Mouse (Mus musculus): ENCODE measurements around the gene Zfp457.
"Not testable (repeated sequence)": the region's sequence is repeated elsewhere in the genome, so short reads cannot be mapped to it uniquely, and the experiment has no call there.

Gene Zfp457

DNA sequence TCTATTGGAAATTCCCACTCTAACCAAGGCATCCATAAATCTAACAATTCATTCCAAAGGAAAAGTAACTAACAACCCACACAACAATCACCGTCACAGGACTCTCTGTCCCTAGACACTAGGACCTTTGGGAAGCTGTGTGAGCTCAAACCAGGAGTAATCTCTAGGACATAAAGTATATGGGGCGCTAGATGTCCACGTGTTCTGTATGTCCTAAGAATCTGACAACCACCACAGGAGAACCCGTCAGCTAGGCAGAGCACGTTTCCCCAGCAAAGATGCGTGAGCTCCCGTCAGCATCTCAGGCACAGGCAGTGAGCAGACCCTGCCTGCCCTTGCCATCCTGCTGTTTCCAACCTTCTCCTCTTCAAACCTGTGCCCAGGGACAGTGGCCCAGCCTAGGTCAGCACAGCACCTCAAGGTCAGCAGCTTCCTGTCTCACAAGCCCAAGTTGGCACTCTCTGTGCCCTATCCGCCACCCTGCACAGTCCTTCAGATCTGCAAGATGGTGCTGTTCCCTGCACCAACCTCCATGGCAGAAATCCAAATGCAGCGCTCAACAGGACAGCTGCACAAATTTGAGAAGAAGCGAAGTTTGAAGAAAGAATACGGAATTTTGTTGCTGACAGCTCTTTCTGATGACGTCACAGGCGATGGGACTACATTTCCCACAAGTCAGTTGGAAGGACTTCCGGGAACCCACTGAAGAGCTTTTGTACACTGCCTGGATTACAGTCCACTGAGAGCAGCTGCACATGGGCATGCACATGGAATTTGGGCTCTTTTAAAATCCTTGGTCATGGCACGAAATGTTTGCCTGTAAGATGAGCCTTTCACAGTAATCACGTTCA lies at the start of gene Zfp457:
TSS of gene Zfp457 (minus strand) at position 664 of the 851 bp plus-strand sequence.
- Histone ChIP-seq H3K27me3 (ENCODE audit: control insufficient read depth, insufficient read depth, low read length, poor library complexity, severe bottlenecking) (no peaks in the 10 kb centered on the region), H3K36me3 (ENCODE audit: control insufficient read depth, insufficient read depth, low read length, poor library complexity, severe bottlenecking) (no peaks in the 10 kb centered on the region)
- peak; percentile 91 for DNase-seq (ENCODE audit: low read depth, low spot score)

DNA sequence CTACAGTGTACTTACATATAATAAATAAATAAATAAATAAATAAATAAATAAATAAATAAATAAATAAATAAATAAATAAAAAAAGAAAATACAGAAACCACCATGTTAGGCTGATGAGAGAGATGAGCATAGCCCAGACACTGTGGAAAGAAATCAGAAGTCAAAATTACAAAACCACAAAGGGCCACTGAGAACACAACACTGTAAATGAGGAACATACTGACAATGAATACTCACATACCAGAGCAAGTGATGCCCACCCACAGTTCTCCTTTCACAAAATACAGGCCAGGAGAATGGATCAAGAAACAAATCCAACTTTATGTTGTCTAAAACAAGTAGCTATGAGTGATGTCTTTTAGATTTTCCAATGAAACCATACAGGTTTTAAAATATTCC lies 45.6 kb upstream of the Zfp457 start:
- DNase-seq (ENCODE audit: low read depth, low spot score): no peak
- H3K36me3 ChIP-seq (ENCODE audit: control insufficient read depth, insufficient read depth, low read length, poor library complexity, severe bottlenecking): no peaks in the 10 kb centered on the region

DNA sequence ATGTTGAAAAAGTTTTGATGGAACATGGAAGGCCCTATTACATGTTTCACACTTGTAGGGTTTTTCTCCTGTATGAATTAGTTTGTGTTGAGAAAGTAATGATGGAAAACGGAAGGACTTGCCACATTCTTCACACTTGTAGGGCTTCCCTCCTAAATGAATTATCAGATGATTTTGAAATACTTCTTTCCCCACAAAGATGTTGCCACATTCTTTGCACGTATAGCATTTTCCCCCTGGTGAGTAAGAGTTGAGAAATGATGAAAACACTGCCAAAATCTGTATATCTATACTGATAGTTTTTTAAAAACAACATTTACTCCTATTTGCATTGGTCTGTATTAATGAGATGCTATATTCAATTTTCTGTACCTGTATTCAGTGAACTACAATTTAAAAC lies 37.1 kb upstream of the Zfp457 start:
- no peaks in the 10 kb centered on the region for H3K27me3 ChIP-seq (ENCODE audit: control insufficient read depth, insufficient read depth, low read length, poor library complexity, severe bottlenecking)
- DNase-seq (ENCODE audit: low read depth, low spot score): no peak
- peaks cover 11% of the 10 kb centered on the region for H3K36me3 ChIP-seq (ENCODE audit: control insufficient read depth, insufficient read depth, low read length, poor library complexity, severe bottlenecking)

More for the DNA sequence above, 45.6 kb upstream of the Zfp457 start:
- no peaks in the 10 kb centered on the region for H3K27me3 ChIP-seq (ENCODE audit: control insufficient read depth, insufficient read depth, low read length, poor library complexity, severe bottlenecking)

DNA sequence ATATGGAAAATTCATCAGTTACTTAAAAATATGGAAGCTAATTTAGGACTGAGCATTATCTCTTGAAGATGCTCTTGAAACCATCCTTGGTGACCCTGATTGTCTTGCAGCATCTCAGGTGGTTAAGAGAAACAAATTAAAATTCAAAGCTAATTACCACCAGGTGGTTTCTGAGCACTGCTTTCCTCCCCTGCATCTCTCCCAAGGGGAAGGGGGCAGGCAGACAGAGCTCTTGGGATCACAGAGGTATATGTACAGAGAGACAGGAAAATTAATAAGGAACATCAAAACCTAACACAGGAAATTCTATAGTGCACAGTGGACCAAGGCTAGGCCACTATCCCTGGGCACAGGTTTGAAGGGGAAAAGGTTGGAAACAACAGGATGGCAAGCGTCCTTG lies 26.6 kb upstream of the Zfp457 start:
- Histone ChIP-seq H3K36me3 (ENCODE audit: control insufficient read depth, insufficient read depth, low read length, poor library complexity, severe bottlenecking) (no peaks in the 10 kb centered on the region), H3K27me3 (ENCODE audit: control insufficient read depth, insufficient read depth, low read length, poor library complexity, severe bottlenecking) (no peaks in the 10 kb centered on the region)
- peak; percentile 6 for DNase-seq (ENCODE audit: low read depth, low spot score)

DNA sequence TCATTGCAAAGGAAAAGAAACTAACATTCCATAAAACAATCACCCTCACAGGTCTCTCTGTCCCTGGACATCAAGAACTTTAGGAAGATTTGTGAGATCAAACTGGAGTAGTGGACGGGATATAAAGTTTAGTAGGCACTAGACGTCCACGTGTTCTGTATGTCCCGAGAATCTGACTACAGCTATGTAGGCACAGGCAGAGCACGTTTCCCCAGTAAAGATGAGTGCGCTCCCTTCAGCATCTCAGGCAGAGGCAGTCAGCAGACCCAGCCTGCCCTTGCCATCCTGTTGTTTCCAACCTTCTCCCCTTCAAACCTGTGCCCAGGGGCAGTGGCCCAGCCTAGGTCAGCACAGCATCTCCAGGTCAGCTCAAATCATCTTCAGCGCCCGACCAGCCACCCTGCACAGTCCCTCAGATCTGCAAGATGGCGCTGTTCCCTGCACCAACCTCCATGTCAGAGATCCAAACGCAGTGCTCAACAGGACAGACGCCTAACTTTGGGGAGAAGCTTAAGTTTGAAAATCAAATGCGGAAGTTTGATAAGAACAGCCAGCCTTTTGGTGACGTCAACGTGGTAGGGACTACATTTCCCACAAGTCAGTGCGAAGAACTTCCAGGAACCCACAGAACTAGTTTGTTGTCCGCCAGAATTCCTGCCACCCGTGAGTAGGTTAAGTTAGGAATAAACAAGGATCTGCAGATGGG lies 25.9 kb upstream of the Zfp457 start, which contains the start of gene Zfp595:
TSS of gene Zfp595 (minus strand) at position 552 of the 706 bp plus-strand sequence.
- DNase-seq (ENCODE audit: low read depth, low spot score): peak; percentile 91
- H3K27me3 ChIP-seq (ENCODE audit: control insufficient read depth, insufficient read depth, low read length, poor library complexity, severe bottlenecking): no peaks in the 10 kb centered on the region
- no peaks in the 10 kb centered on the region for H3K36me3 ChIP-seq (ENCODE audit: control insufficient read depth, insufficient read depth, low read length, poor library complexity, severe bottlenecking)

DNA sequence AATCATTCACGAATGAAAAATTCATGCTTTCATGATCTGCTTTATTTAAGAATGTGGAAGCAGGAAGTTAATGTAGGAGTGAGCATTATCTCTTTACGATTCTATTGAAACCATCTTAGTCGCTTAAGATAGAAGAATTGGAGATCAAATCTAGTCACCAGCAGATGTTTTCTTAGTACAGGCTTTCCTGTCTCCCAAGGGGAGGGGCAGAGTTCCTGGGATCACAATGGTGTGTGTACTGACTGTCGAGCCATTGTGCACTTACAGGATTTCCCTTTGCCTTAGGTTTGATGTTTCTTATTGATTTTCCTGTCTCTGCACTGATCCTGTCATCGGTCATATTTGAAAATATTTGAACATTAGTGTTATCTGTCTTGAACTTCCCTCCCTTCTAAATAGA lies 433 bp upstream of the Zfp457 start:
- Histone ChIP-seq H3K27me3 (ENCODE audit: control insufficient read depth, insufficient read depth, low read length, poor library complexity, severe bottlenecking) (no peaks in the 10 kb centered on the region), H3K36me3 (ENCODE audit: control insufficient read depth, insufficient read depth, low read length, poor library complexity, severe bottlenecking) (no peaks in the 10 kb centered on the region)
- DNase-seq (ENCODE audit: low read depth, low spot score): no peak

DNA sequence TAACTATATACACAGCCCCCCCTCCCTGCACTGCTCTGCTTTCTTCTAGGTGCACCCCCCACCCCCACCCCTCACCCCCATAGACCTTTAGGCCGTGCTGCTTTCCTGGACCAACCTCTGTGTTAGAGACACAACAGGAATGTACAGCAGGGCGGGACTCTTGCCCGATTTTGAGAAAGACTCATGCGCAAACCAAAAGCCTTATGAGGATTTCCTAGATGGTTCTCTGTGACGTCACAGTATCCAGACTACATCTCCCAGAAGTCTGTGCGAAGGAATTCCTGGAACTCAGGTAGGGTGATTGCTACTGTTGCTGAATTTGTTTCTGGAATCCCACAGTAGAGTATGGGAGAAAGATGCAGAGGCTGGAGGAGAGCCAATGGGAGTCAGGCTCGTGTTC lies 28.0 kb downstream of the Zfp457 start, which contains the start of gene Zfp458:
TSS of gene Zfp458 (minus strand) at position 153 of the 400 bp plus-strand sequence.
- Histone ChIP-seq H3K27me3 (ENCODE audit: control insufficient read depth, insufficient read depth, low read length, poor library complexity, severe bottlenecking) (no peaks in the 10 kb centered on the region), H3K36me3 (ENCODE audit: control insufficient read depth, insufficient read depth, low read length, poor library complexity, severe bottlenecking) (no peaks in the 10 kb centered on the region)
- no peak for DNase-seq (ENCODE audit: low read depth, low spot score)

DNA sequence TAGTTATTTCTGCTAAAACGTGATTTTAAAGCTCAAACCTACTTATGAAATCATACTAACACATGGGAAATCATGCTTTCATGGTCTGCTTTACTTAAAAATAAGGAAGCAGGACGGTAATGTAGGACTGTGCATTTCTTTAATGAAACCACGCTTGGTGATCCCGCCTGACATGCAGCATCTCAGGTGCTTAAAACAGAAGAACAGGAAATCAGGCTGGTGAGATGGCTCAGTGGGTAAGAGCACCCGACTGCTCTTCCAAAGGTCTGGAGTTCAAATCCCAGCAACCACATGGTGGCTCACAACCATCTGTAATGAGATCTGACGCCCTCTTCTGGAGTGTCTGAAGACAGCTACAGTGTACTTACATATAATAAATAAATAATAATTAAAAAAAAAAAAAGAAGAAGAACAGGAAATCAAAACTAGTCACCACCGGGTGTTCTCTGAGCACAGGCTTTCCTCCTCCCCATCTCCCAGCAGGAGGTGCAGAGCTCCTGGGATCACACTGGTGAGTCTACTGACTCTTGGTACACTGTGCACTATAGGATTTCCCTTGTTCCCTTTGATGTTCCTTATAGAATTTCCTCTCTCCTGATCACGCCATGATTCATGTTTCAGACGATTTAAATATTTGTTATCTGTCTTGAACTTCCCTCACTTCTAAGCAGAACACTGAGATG lies 36.8 kb downstream of the Zfp457 start:
- peak; percentile 43 for DNase-seq (ENCODE audit: low read depth, low spot score)
- not testable (repeated sequence) for H3K36me3 ChIP-seq (ENCODE audit: control insufficient read depth, insufficient read depth, low read length, poor library complexity, severe bottlenecking); H3K27me3 ChIP-seq (ENCODE audit: control insufficient read depth, insufficient read depth, low read length, poor library complexity, severe bottlenecking)

DNA sequence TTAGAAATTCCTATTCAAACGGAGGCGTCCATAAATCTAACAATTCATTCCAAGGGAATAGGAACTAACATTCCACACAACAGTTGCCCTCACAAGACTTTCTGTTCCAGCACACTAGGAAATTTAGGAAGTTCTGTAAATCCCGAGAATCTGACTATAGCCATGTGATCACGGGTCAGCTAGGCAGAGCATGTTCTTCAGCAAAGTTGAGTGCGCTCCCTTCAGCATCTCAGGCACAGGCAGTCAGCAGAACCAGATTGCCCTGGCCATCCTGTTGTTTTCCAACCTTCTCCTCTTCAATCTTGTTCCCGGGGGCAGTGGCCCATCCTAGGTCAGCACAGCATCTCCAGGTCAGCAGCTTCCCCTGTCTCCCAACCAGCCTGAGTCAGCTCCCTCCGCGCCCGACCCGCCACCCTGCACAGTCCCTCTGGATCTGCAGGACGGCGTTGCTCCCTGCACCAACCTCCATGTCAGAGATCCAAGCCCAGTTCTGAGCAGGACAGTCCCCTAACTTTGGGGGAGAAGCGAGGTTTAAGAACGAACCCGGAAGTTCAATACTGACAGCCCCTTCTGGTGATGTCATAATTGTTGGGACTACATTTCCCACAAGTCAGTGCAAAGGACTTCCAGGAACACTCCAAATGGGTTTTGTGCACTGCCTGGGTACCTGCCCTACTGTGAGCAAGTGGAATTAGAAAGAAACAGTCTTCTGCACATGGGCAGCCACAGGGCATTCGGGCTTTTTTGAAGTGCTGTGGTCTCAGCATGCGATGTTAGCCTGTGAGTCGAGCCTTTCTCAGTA lies 37.5 kb downstream of the Zfp457 start:
- H3K36me3 ChIP-seq (ENCODE audit: control insufficient read depth, insufficient read depth, low read length, poor library complexity, severe bottlenecking): no peaks in the 10 kb centered on the region
- DNase-seq (ENCODE audit: low read depth, low spot score): peak; percentile 89

More for the DNA sequence above, 37.5 kb downstream of the Zfp457 start:
- no peaks in the 10 kb centered on the region for H3K27me3 ChIP-seq (ENCODE audit: control insufficient read depth, insufficient read depth, low read length, poor library complexity, severe bottlenecking)
